Mouse (Mus musculus) liver, embryonic 15.5 days (tissue): ENCODE measurements around the gene Lin52. TPM values are rescaled to one million over a fixed set of nuclear protein-coding genes. Genes with fewer than 3 reads are reported as not detected.
A peak's percentile ranks its signal among the peaks of the same experiment; 100 is the strongest.

ENCODE experiments used
- ATAC-seq: fragments of 200-750 bp; cut with Nextera tagmentation; 2 replicates; pipeline ENCODE4 v1.8.0; 2017; ENCODE audit warnings: moderate number of reproducible peaks, mild to moderate bottlenecking, moderate library complexity; ENCODE audit not compliant: insufficient read depth
- H3K27ac ChIP-seq: fragments of 300-500 bp; sonication (generic); replicated peaks from 2 replicates; pipeline ENCODE4 v1.5.1; 2015; ENCODE audit warnings: mild to moderate bottlenecking, inconsistent platforms
- H3K27me3 ChIP-seq: fragments of 300-500 bp; sonication (generic); 2 replicates; pipeline ENCODE4 v1.6.1; 2015; ENCODE audit warnings: mild to moderate bottlenecking, inconsistent platforms
- H3K36me3 ChIP-seq: fragments of 300-500 bp; sonication (generic); replicated peaks from 2 replicates; pipeline ENCODE4 v1.6.1; 2015; ENCODE audit warnings: moderate library complexity, mild to moderate bottlenecking, inconsistent platforms
- H3K4me1 ChIP-seq: fragments of 300-500 bp; sonication (generic); replicated peaks from 2 replicates; pipeline ENCODE4 v1.6.1; 2015; ENCODE audit warnings: inconsistent platforms
- H3K4me2 ChIP-seq: fragments of 300-500 bp; sonication (generic); 2 replicates; pipeline ENCODE4 v1.6.1; 2015; ENCODE audit warnings: moderate library complexity, mild to moderate bottlenecking, inconsistent platforms
- H3K4me3 ChIP-seq: fragments of 300-500 bp; sonication (generic); replicated peaks from 2 replicates; pipeline ENCODE4 v1.5.1; 2015; ENCODE audit warnings: mild to moderate bottlenecking, inconsistent platforms
- H3K9ac ChIP-seq: fragments of 300-500 bp; sonication (generic); 2 replicates; pipeline ENCODE4 v1.6.1; 2015; ENCODE audit warnings: moderate library complexity, mild to moderate bottlenecking, inconsistent platforms
- H3K9me3 ChIP-seq: fragments of 300-500 bp; sonication (generic); replicated peaks from 2 replicates; pipeline ENCODE4 v1.6.1; 2016; ENCODE audit warnings: inconsistent platforms
- WGBS: fragments of 180-500 bp; shearing (Covaris S2); methylation state at CpG from one replicate; pipeline ENCODE4 v1.1.7; 2015; ENCODE audit warnings: mixed read lengths; ENCODE audit not compliant: insufficient replicate concordance; 5-methylcytosine and 5-hydroxymethylcytosine counted together
- polyA plus RNA-seq: library from polyadenylated mRNA; unstranded; fragments of >200 nt; fragmentation: Nextera tagmentation; extraction: Ambion mirVana; gene quantifications from 2 replicates; pipeline ENCODE4 v1.2.1, GENCODE M21; 2015

Gene Lin52
- polyA plus RNA-seq, 1 experiment from 2014 or later: 13.3 TPM

GRCm38 (mm10) chr12:84429825-84430224 is 21.4 kb upstream of the Lin52 start:
- H3K36me3 ChIP-seq: peaks cover 12% of the 10 kb centered on the region; the same call in 1 of the 2 replicates
- ATAC-seq: no peak
- H3K4me1 ChIP-seq: no peaks in the 10 kb centered on the region

GRCm38 (mm10) chr12:84438697-84439096 is 12.5 kb upstream of the Lin52 start:
- H3K36me3 ChIP-seq: peaks cover 9% of the 10 kb centered on the region; the same call in 1 of the 2 replicates
- ATAC-seq: no peak
- 41% methylated on average over 2 of the region's 2 CpGs for WGBS

More at GRCm38 (mm10) chr12:84429825-84430224, 21.4 kb upstream of the Lin52 start:
- Histone ChIP-seq H3K27me3 (no peaks in the 10 kb centered on the region), H3K27ac (no peak overlapping the region), H3K9me3 (no peaks in the 10 kb centered on the region), H3K4me2 (no peak overlapping the region), H3K4me3 (no peak overlapping the region), H3K9ac (no peak overlapping the region)
- 77% methylated on average over 2 of the region's 2 CpGs for WGBS

GRCm38 (mm10) chr12:84442526-84442925 is 8.7 kb upstream of the Lin52 start:
- 57% methylated on average over 4 of the region's 4 CpGs for WGBS
- Histone ChIP-seq H3K4me2 (no peak overlapping the region), H3K9ac (no peak overlapping the region)

More at GRCm38 (mm10) chr12:84438697-84439096, 12.5 kb upstream of the Lin52 start:
- H3K4me3 ChIP-seq: no peak overlapping the region
- no peak overlapping the region for H3K9ac ChIP-seq
- no peaks in the 10 kb centered on the region for H3K27me3 ChIP-seq
- H3K4me2 ChIP-seq: no peak overlapping the region
- H3K4me1 ChIP-seq: no peaks in the 10 kb centered on the region
- H3K27ac ChIP-seq: no peak overlapping the region
- no peaks in the 10 kb centered on the region for H3K9me3 ChIP-seq

GRCm38 (mm10) chr12:84447386-84447785 is 3.8 kb upstream of the Lin52 start:
- H3K36me3 ChIP-seq: no peaks in the 10 kb centered on the region
- H3K27me3 ChIP-seq: peaks cover 18% of the 10 kb centered on the region; the same call in 1 of the 2 replicates
- no peak overlapping the region for H3K9ac ChIP-seq
- H3K4me2 ChIP-seq: no peak overlapping the region
- no peaks in the 10 kb centered on the region for H3K9me3 ChIP-seq
- peaks cover 15% of the 10 kb centered on the region for H3K4me1 ChIP-seq
- 58% methylated on average over 1 of the region's 1 CpGs for WGBS
- H3K4me3 ChIP-seq: no peak overlapping the region
- no peak for ATAC-seq
- H3K27ac ChIP-seq: no peak overlapping the region

More at GRCm38 (mm10) chr12:84442526-84442925, 8.7 kb upstream of the Lin52 start:
- Histone ChIP-seq H3K27ac (no peak overlapping the region), H3K36me3 (peaks cover 9% of the 10 kb centered on the region; the same call in 1 of the 2 replicates), H3K4me1 (no peaks in the 10 kb centered on the region), H3K9me3 (no peaks in the 10 kb centered on the region), H3K4me3 (no peak overlapping the region), H3K27me3 (peaks cover 10% of the 10 kb centered on the region; the same call in 1 of the 2 replicates)
- no peak for ATAC-seq

- peaks cover 23% of the 10 kb centered on the region for H3K4me1 ChIP-seq
- H3K4me2 ChIP-seq: no peak overlapping the region
- no peak overlapping the region for H3K4me3 ChIP-seq
- H3K9ac ChIP-seq: no peak overlapping the region
- H3K27ac ChIP-seq: no peak overlapping the region
- 70% methylated on average over 6 of the region's 6 CpGs for WGBS
- peaks cover 18% of the 10 kb centered on the region; the same call in 1 of the 2 replicates for H3K27me3 ChIP-seq
- no peaks in the 10 kb centered on the region for H3K9me3 ChIP-seq
- ATAC-seq: no peak
- no peaks in the 10 kb centered on the region for H3K36me3 ChIP-seq
Observed at GRCm38 (mm10) chr12:84448181-84448580, 3.0 kb upstream of the Lin52 start.

GRCm38 (mm10) chr12:84449887-84450286 is 1.3 kb upstream of the Lin52 start:
- 50% methylated on average over 10 of the region's 10 CpGs for WGBS
- H3K9ac ChIP-seq: peak overlapping the region; percentile 67

GRCm38 (mm10) chr12:84450351-84450717 is 888 bp upstream of the Lin52 start:
- ATAC-seq: peak; percentile 1; the same call in 1 of the 2 replicates
- H3K27ac ChIP-seq: peak overlapping the region; percentile 85
- H3K4me3 ChIP-seq: peak overlapping the region; percentile 76
- H3K4me1 ChIP-seq: peaks cover 38% of the 10 kb centered on the region
- H3K4me2 ChIP-seq: peak overlapping the region; percentile 90
- H3K27me3 ChIP-seq: peaks cover 16% of the 10 kb centered on the region; the same call in 1 of the 2 replicates
- H3K9ac ChIP-seq: peak overlapping the region; percentile 67
- 0 out of 2 replicates have a peak, but pooled peaks cover 1% of the 10 kb centered on the region for H3K36me3 ChIP-seq
- WGBS: 0% methylated on average over 6 of the region's 6 CpGs
- no peaks in the 10 kb centered on the region for H3K9me3 ChIP-seq

More at GRCm38 (mm10) chr12:84449887-84450286, 1.3 kb upstream of the Lin52 start:
- peak overlapping the region; percentile 85 for H3K27ac ChIP-seq
- H3K4me2 ChIP-seq: peak overlapping the region; percentile 90
- H3K36me3 ChIP-seq: no peaks in the 10 kb centered on the region
- H3K4me1 ChIP-seq: peaks cover 38% of the 10 kb centered on the region
- ATAC-seq: no peak
- H3K27me3 ChIP-seq: peaks cover 18% of the 10 kb centered on the region; the same call in 1 of the 2 replicates
- peak overlapping the region; percentile 76 for H3K4me3 ChIP-seq
- no peaks in the 10 kb centered on the region for H3K9me3 ChIP-seq

GRCm38 (mm10) chr12:84451801-84452200 is 579 bp downstream of the Lin52 start:
- peak overlapping the region; percentile 84 for H3K27ac ChIP-seq
- peaks cover 5% of the 10 kb centered on the region for H3K36me3 ChIP-seq
- H3K4me2 ChIP-seq: peak overlapping the region; percentile 90
- ATAC-seq: no peak
- peaks cover 14% of the 10 kb centered on the region; the same call in 1 of the 2 replicates for H3K27me3 ChIP-seq
- peak overlapping the region; percentile 73 for H3K9ac ChIP-seq
- H3K4me1 ChIP-seq: peaks cover 38% of the 10 kb centered on the region
- peak overlapping the region; percentile 76 for H3K4me3 ChIP-seq
- 1% methylated on average over 11 of the region's 11 CpGs for WGBS
- H3K9me3 ChIP-seq: no peaks in the 10 kb centered on the region

GRCm38 (mm10) chr12:84456911-84457310 is 5.7 kb downstream of the Lin52 start:
- no peak for ATAC-seq
- Histone ChIP-seq H3K4me2 (no peak overlapping the region), H3K27me3 (no peaks in the 10 kb centered on the region), H3K4me3 (no peak overlapping the region), H3K27ac (no peak overlapping the region), H3K9me3 (no peaks in the 10 kb centered on the region), H3K36me3 (peaks cover 49% of the 10 kb centered on the region), H3K4me1 (peaks cover 28% of the 10 kb centered on the region), H3K9ac (no peak overlapping the region)
- 85% methylated on average over 3 of the region's 3 CpGs for whole genome bisulfite sequencing

GRCm38 (mm10) chr12:84459845-84460244 is 8.6 kb downstream of the Lin52 start:
- Histone ChIP-seq H3K27ac (no peak overlapping the region), H3K36me3 (peaks cover 76% of the 10 kb centered on the region), H3K9me3 (no peaks in the 10 kb centered on the region), H3K9ac (no peak overlapping the region), H3K4me3 (no peak overlapping the region), H3K4me1 (no peaks in the 10 kb centered on the region), H3K27me3 (no peaks in the 10 kb centered on the region), H3K4me2 (no peak overlapping the region)
- WGBS: 61% methylated on average over 1 of the region's 1 CpGs
- no peak for ATAC-seq

GRCm38 (mm10) chr12:84461416-84461815 is 10.2 kb downstream of the Lin52 start:
- H3K4me2 ChIP-seq: no peak overlapping the region
- no peak overlapping the region for H3K9ac ChIP-seq
- no peak for ATAC-seq
- WGBS: 79% methylated on average over 5 of the region's 5 CpGs
- H3K9me3 ChIP-seq: no peaks in the 10 kb centered on the region
- H3K27ac ChIP-seq: no peak overlapping the region
- H3K27me3 ChIP-seq: no peaks in the 10 kb centered on the region
- H3K4me3 ChIP-seq: no peak overlapping the region
- H3K4me1 ChIP-seq: no peaks in the 10 kb centered on the region
- peaks cover 75% of the 10 kb centered on the region for H3K36me3 ChIP-seq

GRCm38 (mm10) chr12:84462856-84463255 is 11.6 kb downstream of the Lin52 start:
- no peak overlapping the region for H3K27ac ChIP-seq
- no peak overlapping the region for H3K9ac ChIP-seq
- H3K27me3 ChIP-seq: no peaks in the 10 kb centered on the region
- peaks cover 71% of the 10 kb centered on the region for H3K36me3 ChIP-seq
- WGBS: 76% methylated on average over 3 of the region's 3 CpGs
- no peak for ATAC-seq
- no peaks in the 10 kb centered on the region for H3K9me3 ChIP-seq
- no peak overlapping the region for H3K4me3 ChIP-seq
- no peak overlapping the region for H3K4me2 ChIP-seq
- no peaks in the 10 kb centered on the region for H3K4me1 ChIP-seq
